Mouse (Mus musculus) stomach, postnatal 0 days (tissue): ENCODE results near the gene Tmco4. TPM values are rescaled to one million over a fixed set of nuclear protein-coding genes. Genes with fewer than 3 reads are reported as not detected.
A peak's percentile ranks its signal among the peaks of the same experiment; 100 is the strongest.

Experiments
- ATAC-seq: fragments of 200-750 bp; cut with Nextera tagmentation; 2 replicates; pipeline ENCODE4 v1.8.0; 2017; ENCODE audit not compliant: low FRiP score, low TSS enrichment
- DNase-seq: peaks from one replicate; pipeline ENCODE4 v3.0.0-alpha.2; 2016; ENCODE audit warnings: low spot score
- H3K27ac ChIP-seq: fragments of 300-500 bp; sonication (generic); replicated peaks from 2 replicates; pipeline ENCODE4 v1.5.1; 2014; ENCODE audit warnings: mild to moderate bottlenecking, control low read depth
- H3K27me3 ChIP-seq: fragments of 300-500 bp; sonication (generic); 2 replicates; pipeline ENCODE4 v1.6.1; 2014; ENCODE audit warnings: low read length; ENCODE audit not compliant: control insufficient read depth, insufficient read depth
- H3K36me3 ChIP-seq: fragments of 300-500 bp; sonication (generic); 2 replicates; pipeline ENCODE4 v1.6.1; 2014; ENCODE audit warnings: low read length, mixed read lengths; ENCODE audit not compliant: control insufficient read depth, insufficient read depth
- H3K4me1 ChIP-seq: fragments of 300-500 bp; sonication (generic); replicated peaks from 2 replicates; pipeline ENCODE4 v1.6.1; 2014; ENCODE audit warnings: antibody characterized with exemption; ENCODE audit not compliant: control insufficient read depth, insufficient read depth
- H3K4me2 ChIP-seq: fragments of 300-500 bp; sonication (generic); replicated peaks from 2 replicates; pipeline ENCODE4 v1.6.1; 2014; ENCODE audit warnings: low read depth, mild to moderate bottlenecking, control low read depth, moderate library complexity
- H3K4me3 ChIP-seq: fragments of 300-500 bp; sonication (generic); 2 replicates; pipeline ENCODE4 v1.5.1; 2014; ENCODE audit warnings: low read depth, low read length, control low read depth
- H3K9ac ChIP-seq: fragments of 300-500 bp; sonication (generic); 2 replicates; pipeline ENCODE4 v1.6.1; 2014; ENCODE audit warnings: mild to moderate bottlenecking, low read length, control low read depth, mixed read lengths
- H3K9me3 ChIP-seq: fragments of 300-500 bp; sonication (generic); 2 replicates; pipeline ENCODE4 v1.6.1; 2016; ENCODE audit warnings: low read length; ENCODE audit not compliant: control insufficient read depth
- CTCF ChIP-seq: IDR thresholded peaks from 2 replicates; pipeline ENCODE4 v1.5.1; 2016; ENCODE audit warnings: antibody characterized with exemption, low read depth, mild to moderate bottlenecking, moderate library complexity
- EP300 ChIP-seq: optimal IDR thresholded peaks from 2 replicates; pipeline ENCODE3; 2016; ENCODE audit warnings: antibody characterized with exemption
- WGBS: fragments of 180-500 bp; shearing (Covaris S2); extraction: QIAGEN DNeasy Blood & Tissue Kit; methylation state at CpG from one replicate; pipeline ENCODE4 v1.1.7; 2014; 5-methylcytosine and 5-hydroxymethylcytosine counted together
- polyA plus RNA-seq: library from polyadenylated mRNA; unstranded; fragments of >200 nt; fragmentation: Nextera tagmentation; extraction: Ambion mirVana; gene quantifications from 2 replicates; pipeline ENCODE4 v1.2.1, GENCODE M21; 2015

Gene Tmco4
- polyA plus RNA-seq, 1 experiment from 2014 or later, result 10.8 TPM

DNA sequence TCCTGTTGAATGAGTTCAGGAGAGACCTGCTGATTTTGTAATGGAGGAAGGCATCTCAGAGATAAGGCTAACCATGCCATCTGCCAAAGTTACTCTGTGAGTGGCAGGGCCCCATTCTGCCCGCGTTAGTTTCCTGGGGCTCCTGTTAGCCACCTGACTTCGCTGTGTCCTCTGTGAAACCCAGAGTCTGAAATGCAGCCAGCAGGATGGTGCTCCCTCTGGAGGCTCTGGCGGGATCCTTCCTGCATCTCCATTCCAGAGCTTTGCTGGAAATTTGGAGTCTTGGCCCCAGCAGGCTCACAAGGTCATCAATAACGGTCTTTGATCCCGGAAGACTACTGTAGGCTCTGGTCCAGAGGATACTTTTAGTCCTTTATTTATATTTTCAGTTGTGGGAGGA lies 28.7 kb downstream of the Tmco4 start:
- Histone ChIP-seq H3K27me3 (no peaks in the 10 kb centered on the region), H3K4me2 (no peak overlapping the region), H3K36me3 (no peaks in the 10 kb centered on the region), H3K9me3 (no peaks in the 10 kb centered on the region), H3K27ac (no peak overlapping the region), H3K4me1 (no peaks in the 10 kb centered on the region), H3K4me3 (no peak overlapping the region), H3K9ac (no peak overlapping the region)
- DNase-seq (peak; percentile 47), ATAC-seq (no peak)
- 23% methylated on average over 6 of the region's 6 CpGs for WGBS
- TF ChIP-seq EP300, result no peak
- peak; percentile 70 for TF ChIP-seq CTCF

DNA sequence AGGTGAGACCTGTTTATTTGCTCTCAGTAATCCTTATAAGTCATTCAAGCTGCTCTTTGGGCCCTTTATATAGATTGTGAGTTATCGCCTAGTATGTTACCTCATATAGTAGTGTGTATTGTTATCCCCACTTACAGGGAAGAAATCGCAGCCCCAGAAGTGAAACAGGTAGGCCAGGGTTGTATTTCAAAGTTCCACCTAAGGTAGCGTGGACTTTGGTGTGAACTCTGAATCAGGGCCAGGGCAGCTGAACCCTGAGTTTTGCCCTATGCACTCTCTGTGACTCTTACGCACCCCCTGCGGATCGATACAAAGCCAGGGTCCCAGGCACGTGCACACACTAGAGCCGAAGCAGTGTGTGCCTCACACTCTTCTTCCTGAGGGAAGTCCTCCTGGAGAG lies 31.4 kb downstream of the Tmco4 start:
- WGBS, result 70% methylated on average over 8 of the region's 8 CpGs
- no peaks in the 10 kb centered on the region for H3K4me1 ChIP-seq

DNA sequence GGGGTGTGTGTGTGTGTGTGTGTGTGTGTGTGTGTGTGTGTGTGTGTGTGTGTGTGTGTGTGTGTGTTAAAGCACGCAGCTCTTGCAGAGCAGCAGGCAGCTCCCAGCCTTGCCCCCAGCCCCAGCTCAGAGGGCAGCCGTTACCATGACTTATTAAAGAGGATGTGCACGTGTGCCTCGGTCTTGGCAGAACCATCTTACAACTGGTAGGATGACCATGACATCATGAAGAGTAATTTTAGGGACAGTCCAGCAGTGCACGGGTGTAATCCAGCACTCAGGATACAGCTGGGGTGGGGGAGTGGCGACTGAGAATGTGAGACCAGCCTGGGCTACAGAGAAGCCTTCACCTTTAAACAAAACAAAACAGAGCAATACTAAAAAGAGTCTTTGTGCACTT lies 32.5 kb downstream of the Tmco4 start:
- TF ChIP-seq EP300, result no peak
- TF ChIP-seq CTCF, result no peak
- 60% methylated on average over 6 of the region's 6 CpGs for WGBS
- H3K9ac ChIP-seq, result no peak overlapping the region
- H3K9me3 ChIP-seq, result no peaks in the 10 kb centered on the region
- H3K36me3 ChIP-seq, result no peaks in the 10 kb centered on the region
- H3K4me3 ChIP-seq, result no peak overlapping the region
- H3K27ac ChIP-seq, result no peak overlapping the region
- H3K4me2 ChIP-seq, result no peak overlapping the region
- H3K27me3 ChIP-seq, result no peaks in the 10 kb centered on the region
- ATAC-seq (no peak), DNase-seq (no peak)
- no peaks in the 10 kb centered on the region for H3K4me1 ChIP-seq

More for the DNA sequence above, 31.4 kb downstream of the Tmco4 start:
- H3K9me3 ChIP-seq, result no peaks in the 10 kb centered on the region
- H3K36me3 ChIP-seq, result no peaks in the 10 kb centered on the region
- H3K4me3 ChIP-seq, result no peak overlapping the region
- H3K9ac ChIP-seq, result no peak overlapping the region
- H3K27me3 ChIP-seq, result no peaks in the 10 kb centered on the region
- no peak for TF ChIP-seq CTCF
- no peak overlapping the region for H3K4me2 ChIP-seq
- 0 out of 2 replicates have a peak overlapping the region, but pooled peaks have one; percentile 13 for H3K27ac ChIP-seq
- no peak for DNase-seq
- 0 out of 2 replicates have a peak, but pooled peaks have one; percentile 1 for ATAC-seq

DNA sequence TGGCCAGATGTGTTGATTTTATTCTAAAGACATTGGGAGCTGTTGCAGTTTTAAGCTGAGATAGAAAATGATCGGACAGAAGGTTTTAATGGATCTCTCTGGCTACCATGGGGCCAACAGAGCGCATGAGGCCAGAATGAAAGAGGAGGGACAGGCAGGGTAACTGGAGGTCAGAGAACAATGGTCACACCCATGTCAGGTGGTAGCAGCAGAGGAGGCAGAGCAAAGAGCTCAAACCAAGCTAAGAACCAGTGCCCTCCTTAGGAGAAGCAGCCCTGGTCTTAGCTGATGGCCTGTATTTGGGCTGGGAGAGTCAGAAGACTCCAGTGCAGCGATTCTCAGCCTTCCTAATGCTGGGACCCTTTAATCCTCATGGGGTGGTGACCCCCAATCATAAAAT lies 34.7 kb downstream of the Tmco4 start:
- no peak overlapping the region for H3K4me2 ChIP-seq
- no peaks in the 10 kb centered on the region for H3K9me3 ChIP-seq
- DNase-seq, result peak; percentile 41
- 64% methylated on average over 3 of the region's 3 CpGs for WGBS
- 0 out of 2 replicates have a peak overlapping the region, but pooled peaks have one; percentile 25 for H3K27ac ChIP-seq
- H3K27me3 ChIP-seq, result no peaks in the 10 kb centered on the region
- H3K4me1 ChIP-seq, result no peaks in the 10 kb centered on the region
- no peak overlapping the region for H3K9ac ChIP-seq
- ATAC-seq, result peak; percentile 27; the same call in 1 of the 2 replicates
- TF ChIP-seq CTCF, result no peak
- no peak for TF ChIP-seq EP300
- H3K4me3 ChIP-seq, result no peak overlapping the region
- no peaks in the 10 kb centered on the region for H3K36me3 ChIP-seq

GRCm38 (mm10) chr4:139007981-139008536 lies 35.4 kb downstream of the Tmco4 start:
- Histone ChIP-seq H3K4me3 (no peak overlapping the region), H3K36me3 (no peaks in the 10 kb centered on the region), H3K27me3 (no peaks in the 10 kb centered on the region), H3K9ac (no peak overlapping the region), H3K27ac (peak overlapping the region; percentile 78), H3K9me3 (no peaks in the 10 kb centered on the region), H3K4me2 (no peak overlapping the region), H3K4me1 (no peaks in the 10 kb centered on the region)
- peak; percentile 76 for ATAC-seq
- WGBS, result 21% methylated on average over 6 of the region's 6 CpGs
- TF ChIP-seq EP300 (no peak), CTCF (no peak)
- peak; percentile 69 for DNase-seq

DNA sequence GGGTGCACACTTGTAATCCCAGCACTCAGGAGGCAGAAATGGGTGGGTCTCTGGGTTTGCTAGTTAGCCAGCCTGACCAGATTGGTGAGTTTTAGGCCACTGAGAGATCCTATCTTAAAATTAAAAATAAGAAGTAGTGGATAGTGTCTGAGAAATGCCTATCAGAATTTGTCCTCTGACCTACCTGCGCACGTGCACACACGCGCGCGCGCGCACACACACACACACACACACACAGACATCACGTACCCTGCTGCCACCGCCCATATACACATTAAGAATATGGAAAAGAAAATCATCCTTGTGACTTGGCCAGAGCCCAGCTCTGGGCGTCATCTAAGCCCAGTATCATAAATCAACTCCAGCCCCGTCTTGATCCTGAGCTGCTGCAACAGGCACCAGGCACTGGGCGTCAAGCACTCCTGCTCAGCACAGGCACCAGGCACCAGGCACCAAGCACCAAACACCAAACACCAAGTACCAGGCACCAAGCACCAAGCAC lies 38.6 kb downstream of the Tmco4 start:
- no peaks in the 10 kb centered on the region for H3K4me1 ChIP-seq
- H3K4me3 ChIP-seq, result no peak overlapping the region
- H3K9ac ChIP-seq, result no peak overlapping the region
- peak; percentile 38 for TF ChIP-seq EP300
- no peak for TF ChIP-seq CTCF
- no peak overlapping the region for H3K4me2 ChIP-seq
- H3K27ac ChIP-seq, result peak overlapping the region; percentile 69
- no peaks in the 10 kb centered on the region for H3K9me3 ChIP-seq
- WGBS, result 61% methylated on average over 13 of the region's 13 CpGs
- DNase-seq, result peak; percentile 75
- H3K36me3 ChIP-seq, result no peaks in the 10 kb centered on the region
- H3K27me3 ChIP-seq, result no peaks in the 10 kb centered on the region
- peak; percentile 50 for ATAC-seq
